Mouse (Mus musculus) kidney, embryonic 15.5 days (tissue): ENCODE measurements around the gene Gps1. TPM values are rescaled to one million over a fixed set of nuclear protein-coding genes. Genes with fewer than 3 reads are reported as not detected.
"Not testable (repeated sequence)": the region's sequence is repeated elsewhere in the genome, so short reads cannot be mapped to it uniquely, and the experiment has no call there.

Experiments
- ATAC-seq: fragments of 200-750 bp; cut with Nextera tagmentation; replicated peaks from 2 replicates; pipeline ENCODE4 v1.8.0; 2017; ENCODE audit warnings: moderate TSS enrichment; ENCODE audit not compliant: low FRiP score
- H3K27ac ChIP-seq: fragments of 300-500 bp; sonication (generic); 2 replicates; pipeline ENCODE4 v1.5.1; 2015; ENCODE audit warnings: mild to moderate bottlenecking, inconsistent platforms
- H3K27me3 ChIP-seq: fragments of 300-500 bp; sonication (generic); 2 replicates; pipeline ENCODE4 v1.6.1; 2015; ENCODE audit warnings: inconsistent platforms
- H3K36me3 ChIP-seq: fragments of 300-500 bp; sonication (generic); 2 replicates; pipeline ENCODE4 v1.6.1; 2015; ENCODE audit warnings: inconsistent platforms
- H3K4me1 ChIP-seq: fragments of 300-500 bp; sonication (generic); 2 replicates; pipeline ENCODE4 v1.6.1; 2015; ENCODE audit warnings: inconsistent platforms
- H3K4me2 ChIP-seq: fragments of 300-500 bp; sonication (generic); 2 replicates; pipeline ENCODE4 v1.6.1; 2015; ENCODE audit warnings: moderate library complexity, mild to moderate bottlenecking, inconsistent platforms
- H3K4me3 ChIP-seq: fragments of 300-500 bp; sonication (generic); replicated peaks from 2 replicates; pipeline ENCODE4 v1.5.1; 2015; ENCODE audit warnings: mild to moderate bottlenecking, inconsistent platforms
- H3K9ac ChIP-seq: fragments of 300-500 bp; sonication (generic); 2 replicates; pipeline ENCODE4 v1.6.1; 2015; ENCODE audit warnings: mild to moderate bottlenecking, inconsistent platforms
- H3K9me3 ChIP-seq: fragments of 300-500 bp; sonication (generic); replicated peaks from 2 replicates; pipeline ENCODE4 v1.6.1; 2016; ENCODE audit warnings: inconsistent platforms
- WGBS: fragments of 180-500 bp; shearing (Covaris S2); methylation state at CpG from one replicate; pipeline ENCODE4 v1.1.7; 2015; ENCODE audit warnings: mixed read lengths; 5-methylcytosine and 5-hydroxymethylcytosine counted together
- polyA plus RNA-seq: library from polyadenylated mRNA; unstranded; fragments of >200 nt; fragmentation: Nextera tagmentation; extraction: Ambion mirVana; gene quantifications from 2 replicates; pipeline ENCODE4 v1.2.1, GENCODE M21; 2015

Gene Gps1
- 200 and 215 TPM in 2 replicates for polyA plus RNA-seq

DNA sequence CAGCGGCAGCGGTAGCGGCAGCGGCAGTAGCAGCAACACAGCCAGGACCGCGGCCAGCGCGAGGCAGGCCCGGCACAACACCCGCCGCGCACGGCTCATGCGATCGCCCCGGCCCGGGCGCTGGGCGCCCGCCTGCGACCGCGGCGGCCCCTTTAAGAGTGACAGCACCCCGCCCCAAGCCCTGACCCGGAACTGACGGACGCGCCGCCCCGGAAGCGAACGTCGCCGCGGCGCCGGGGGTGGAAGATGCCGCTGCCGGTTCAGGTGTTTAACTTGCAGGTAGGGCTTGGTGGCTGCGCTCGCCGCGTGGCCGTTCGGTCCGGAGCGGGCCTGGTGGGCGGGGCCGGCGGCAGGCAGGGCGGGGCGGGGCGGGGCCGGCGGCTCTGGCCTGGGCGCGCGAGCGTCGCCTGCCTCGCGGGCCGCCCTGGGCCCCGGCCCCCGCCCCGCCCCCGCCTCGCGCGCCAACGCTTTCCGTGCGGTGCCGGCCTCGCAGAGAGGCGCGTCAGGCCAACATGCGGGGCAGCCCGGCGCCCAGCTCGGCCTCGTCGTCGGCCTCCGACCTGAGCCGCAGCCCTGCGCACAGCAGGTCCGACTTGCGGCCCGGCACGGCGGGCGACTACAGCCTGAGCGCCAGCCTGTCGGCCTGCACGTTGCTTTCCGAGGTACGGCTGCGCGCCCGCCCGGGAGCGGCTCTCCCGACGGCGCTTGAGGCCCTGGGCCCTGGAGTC, at the start of gene Gps1, which contains the start of gene Rfng:
Gene Gps1 (plus strand): TSS at position 209 of the 728 bp plus-strand sequence.
Gene Rfng (minus strand): TSS at position 144 of the 728 bp plus-strand sequence.
- peak; percentile 78 for ATAC-seq
- H3K4me1 ChIP-seq = peaks cover 25% of the 10 kb centered on the region
- 0 out of 2 replicates have a peak, but pooled peaks cover 6% of the 10 kb centered on the region for H3K27me3 ChIP-seq
- H3K9ac ChIP-seq = peak within 1 kb of the TSS; percentile 87
- peaks cover 46% of the 10 kb centered on the region for H3K36me3 ChIP-seq
- no peaks in the 10 kb centered on the region for H3K9me3 ChIP-seq
- H3K27ac ChIP-seq = peak within 1 kb of the TSS; percentile 84
- H3K4me3 ChIP-seq = peak within 1 kb of the TSS; percentile 97
- H3K4me2 ChIP-seq = peak within 1 kb of the TSS; percentile 94
- under 1% methylated on average over 98 of the region's 107 CpGs for WGBS

- no peak overlapping the region for H3K27ac ChIP-seq
- H3K4me3 ChIP-seq = no peak overlapping the region
- H3K9me3 ChIP-seq = no peaks in the 10 kb centered on the region
- 0 out of 2 replicates have a peak, but pooled peaks cover 6% of the 10 kb centered on the region for H3K4me1 ChIP-seq
- H3K36me3 ChIP-seq = no peaks in the 10 kb centered on the region
- no peak overlapping the region for H3K4me2 ChIP-seq
- ATAC-seq = no peak
- no peaks in the 10 kb centered on the region for H3K27me3 ChIP-seq
- WGBS = 79% methylated on average over 6 of the region's 6 CpGs
- H3K9ac ChIP-seq = no peak overlapping the region
These were observed 47.6 kb upstream of the Gps1 start for GRCm38 (mm10) chr11:120736424-120736823.

DNA sequence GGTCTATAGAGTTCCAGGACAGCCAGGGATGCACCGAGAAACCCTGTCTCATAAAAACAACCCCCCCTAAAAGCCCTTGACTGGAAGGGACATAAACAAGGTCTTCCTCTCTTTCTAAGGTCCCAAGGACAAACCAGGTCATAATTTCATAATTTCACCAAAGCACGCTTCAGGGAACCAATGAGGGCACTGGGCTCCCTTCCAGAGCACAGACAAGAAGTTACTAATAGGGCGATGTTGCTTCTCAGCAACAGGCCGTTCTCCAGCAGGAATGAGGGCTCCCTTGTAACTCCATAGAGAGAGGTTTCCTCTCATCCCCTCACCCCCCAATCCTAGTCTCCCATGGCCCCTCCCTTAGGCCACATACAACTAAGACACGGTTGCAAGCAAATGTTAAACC, 43.1 kb upstream of the Gps1 start:
- no peak overlapping the region for H3K4me2 ChIP-seq
- H3K36me3 ChIP-seq = no peaks in the 10 kb centered on the region
- no peak overlapping the region for H3K27ac ChIP-seq
- no peak overlapping the region for H3K9ac ChIP-seq
- no peaks in the 10 kb centered on the region for H3K4me1 ChIP-seq
- no peaks in the 10 kb centered on the region for H3K27me3 ChIP-seq
- no peak overlapping the region for H3K4me3 ChIP-seq
- no peak for ATAC-seq
- H3K9me3 ChIP-seq = no peaks in the 10 kb centered on the region
- 91% methylated on average over 5 of the region's 5 CpGs for WGBS

GRCm38 (mm10) chr11:120744121-120744701, 39.9 kb upstream of the Gps1 start:
- WGBS = 72% methylated on average over 7 of the region's 7 CpGs
- H3K4me2 ChIP-seq = no peak overlapping the region
- no peaks in the 10 kb centered on the region for H3K36me3 ChIP-seq
- H3K9ac ChIP-seq = no peak overlapping the region
- ATAC-seq = no peak
- H3K27ac ChIP-seq = no peak overlapping the region
- no peaks in the 10 kb centered on the region for H3K4me1 ChIP-seq
- H3K27me3 ChIP-seq = no peaks in the 10 kb centered on the region
- no peak overlapping the region for H3K4me3 ChIP-seq
- no peaks in the 10 kb centered on the region for H3K9me3 ChIP-seq

DNA sequence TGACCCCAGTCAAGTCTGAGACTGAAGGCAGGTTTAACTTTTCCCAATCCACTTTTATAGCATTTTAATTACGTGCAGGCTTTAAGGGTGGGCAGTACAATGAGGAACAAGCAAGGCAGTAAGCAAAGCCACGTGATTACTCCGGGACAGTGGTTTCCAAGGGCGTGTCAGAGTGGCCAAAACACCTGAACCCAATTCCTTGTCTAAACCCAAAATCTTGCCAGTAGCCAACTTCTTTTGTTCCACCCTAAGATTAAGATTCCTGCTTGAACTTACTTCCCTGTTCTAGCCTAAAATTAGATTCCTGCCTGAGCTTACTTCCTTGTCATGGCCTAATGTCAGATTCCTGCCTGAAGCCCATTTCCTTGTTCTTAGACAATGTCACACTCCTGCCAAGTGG, 36.1 kb upstream of the Gps1 start:
- 71% methylated on average over 4 of the region's 4 CpGs for WGBS
- H3K4me2 ChIP-seq = no peak overlapping the region
- H3K9ac ChIP-seq = no peak overlapping the region
- H3K4me1 ChIP-seq = no peaks in the 10 kb centered on the region
- no peak overlapping the region for H3K27ac ChIP-seq
- ATAC-seq = no peak
- no peaks in the 10 kb centered on the region for H3K27me3 ChIP-seq
- no peaks in the 10 kb centered on the region for H3K9me3 ChIP-seq
- no peak overlapping the region for H3K4me3 ChIP-seq
- no peaks in the 10 kb centered on the region for H3K36me3 ChIP-seq

- ATAC-seq = no peak
- Histone ChIP-seq H3K4me3 (no peak overlapping the region), H3K4me1 (no peaks in the 10 kb centered on the region), H3K27ac (no peak overlapping the region), H3K27me3 (no peaks in the 10 kb centered on the region), H3K9me3 (no peaks in the 10 kb centered on the region), H3K9ac (no peak overlapping the region), H3K36me3 (no peaks in the 10 kb centered on the region), H3K4me2 (no peak overlapping the region)
- 66% methylated on average over 8 of the region's 8 CpGs for WGBS
These were observed 34.6 kb upstream of the Gps1 start for GRCm38 (mm10) chr11:120749430-120749829.

DNA sequence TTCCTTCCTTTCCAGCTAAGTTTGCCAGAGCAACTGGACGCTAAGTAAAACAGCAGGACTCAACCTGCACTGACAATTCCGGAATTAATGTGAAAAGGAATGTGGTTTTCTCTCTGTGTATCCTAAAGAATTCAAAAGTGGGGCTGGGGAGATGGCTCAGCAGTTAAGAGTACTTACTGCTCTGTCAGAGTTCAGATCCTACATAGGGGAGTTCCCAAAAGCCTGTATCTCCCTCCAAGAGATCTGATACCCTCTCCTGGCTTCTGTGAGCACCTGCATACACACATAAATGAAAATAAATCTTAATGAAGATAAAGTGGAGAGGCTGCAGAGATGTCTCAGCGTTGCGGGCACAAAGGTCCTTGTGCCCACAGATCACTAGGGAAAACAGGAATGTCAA, 32.5 kb upstream of the Gps1 start:
- peaks cover 1% of the 10 kb centered on the region; the same call in 1 of the 2 replicates for H3K9me3 ChIP-seq
- ATAC-seq = no peak
- no peaks in the 10 kb centered on the region for H3K4me1 ChIP-seq
- WGBS = 56% methylated on average over 4 of the region's 4 CpGs
- H3K36me3 ChIP-seq = no peaks in the 10 kb centered on the region
- no peak overlapping the region for H3K4me2 ChIP-seq
- no peak overlapping the region for H3K27ac ChIP-seq
- H3K9ac ChIP-seq = no peak overlapping the region
- H3K27me3 ChIP-seq = no peaks in the 10 kb centered on the region
- no peak overlapping the region for H3K4me3 ChIP-seq

- no peak for ATAC-seq
- H3K4me2 ChIP-seq = no peak overlapping the region
- WGBS = 60% methylated on average over 9 of the region's 9 CpGs
These were observed 23.8 kb upstream of the Gps1 start for GRCm38 (mm10) chr11:120760236-120760635.

GRCm38 (mm10) chr11:120761811-120762671, 22.0 kb upstream of the Gps1 start:
- no peaks in the 10 kb centered on the region for H3K36me3 ChIP-seq
- H3K9ac ChIP-seq = no peak overlapping the region
- no peak overlapping the region for H3K4me3 ChIP-seq
- peaks cover 15% of the 10 kb centered on the region for H3K9me3 ChIP-seq
- H3K27ac ChIP-seq = no peak overlapping the region
- no peak for ATAC-seq
- H3K27me3 ChIP-seq = peaks cover 5% of the 10 kb centered on the region; the same call in 1 of the 2 replicates
- H3K4me2 ChIP-seq = peak overlapping the region; percentile 47; the same call in 1 of the 2 replicates
- H3K4me1 ChIP-seq = peaks cover 6% of the 10 kb centered on the region; the same call in 1 of the 2 replicates
- WGBS = 66% methylated on average over 14 of the region's 14 CpGs

More at GRCm38 (mm10) chr11:120760236-120760635, 23.8 kb upstream of the Gps1 start:
- no peak overlapping the region for H3K4me3 ChIP-seq
- H3K27ac ChIP-seq = no peak overlapping the region
- H3K36me3 ChIP-seq = no peaks in the 10 kb centered on the region
- peaks cover 6% of the 10 kb centered on the region; the same call in 1 of the 2 replicates for H3K4me1 ChIP-seq
- H3K27me3 ChIP-seq = peaks cover 5% of the 10 kb centered on the region; the same call in 1 of the 2 replicates
- H3K9ac ChIP-seq = no peak overlapping the region
- peaks cover 21% of the 10 kb centered on the region for H3K9me3 ChIP-seq

- H3K27ac ChIP-seq, H3K4me1 ChIP-seq, H3K9ac ChIP-seq, H3K27me3 ChIP-seq, H3K36me3 ChIP-seq: not testable (repeated sequence)
- Histone ChIP-seq H3K4me2 (peak within 1 kb of the TSS; percentile 47), H3K4me3 (0 out of 2 replicates have a peak within 1 kb of the TSS, but pooled peaks have one; percentile 2), H3K9me3 (peaks cover 15% of the 10 kb centered on the region)
- 20% methylated on average over 14 of the region's 14 CpGs for WGBS
- ATAC-seq = peak; percentile 31; the same call in 1 of the 2 replicates
These were observed 21.4 kb upstream of the Gps1 start, which contains the start of gene Hmga1b for GRCm38 (mm10) chr11:120762672-120763041. Gene Hmga1b (plus strand): TSS chr11:120762794.

- WGBS = 12% methylated on average over 5 of the region's 23 CpGs
- H3K27ac ChIP-seq, H3K9ac ChIP-seq, H3K4me1 ChIP-seq, H3K9me3 ChIP-seq, H3K27me3 ChIP-seq, H3K36me3 ChIP-seq: not testable (repeated sequence)
- peak; percentile 61; the same call in 1 of the 2 replicates for ATAC-seq
- 0 out of 2 replicates have a peak overlapping the region, but pooled peaks have one; percentile 2 for H3K4me3 ChIP-seq
- peak overlapping the region; percentile 47 for H3K4me2 ChIP-seq
These were observed 20.7 kb upstream of the Gps1 start for GRCm38 (mm10) chr11:120763121-120763999.
